Mouse (Mus musculus) forebrain, postnatal 0 days (tissue): ENCODE measurements at regions not wholly inside any gene's neighbourhood (a gene's known extent, or its start where the extent isn't known, plus 50 kb on each side); places are given as distances from the start of the nearest gene placed in this dataset.

ENCODE experiments used
- ATAC-seq: fragments of 200-750 bp; cut with Nextera tagmentation; 2 replicates; pipeline ENCODE4 v1.8.0; 2017; ENCODE audit warnings: mild to moderate bottlenecking, moderate library complexity
- DNase-seq: peaks from one replicate; pipeline ENCODE4 v3.0.0-alpha.2; 2015
- H3K27ac ChIP-seq: fragments of 300-500 bp; sonication (generic); 2 replicates; pipeline ENCODE4 v1.5.1; 2014; ENCODE audit warnings: low read depth, mild to moderate bottlenecking, antibody characterized with exemption, low read length, moderate library complexity, mixed read lengths
- H3K27me3 ChIP-seq: fragments of 300-500 bp; sonication (generic); 2 replicates; pipeline ENCODE4 v1.6.1; 2014; ENCODE audit warnings: mild to moderate bottlenecking, low read length, mixed read lengths; ENCODE audit not compliant: insufficient read depth
- H3K36me3 ChIP-seq: fragments of 300-500 bp; sonication (generic); 2 replicates; pipeline ENCODE4 v1.6.1; 2014; ENCODE audit warnings: mild to moderate bottlenecking, moderate library complexity; ENCODE audit not compliant: insufficient read depth
- H3K4me1 ChIP-seq: fragments of 300-500 bp; sonication (generic); 2 replicates; pipeline ENCODE4 v1.6.1; 2014; ENCODE audit warnings: antibody characterized with exemption; ENCODE audit not compliant: insufficient read depth
- H3K4me2 ChIP-seq: fragments of 300-500 bp; sonication (generic); 2 replicates; pipeline ENCODE4 v1.6.1; 2014; ENCODE audit warnings: low read depth, mild to moderate bottlenecking, moderate library complexity
- H3K4me3 ChIP-seq: fragments of 300-500 bp; sonication (generic); 2 replicates; pipeline ENCODE4 v1.5.1; 2014; ENCODE audit warnings: low read depth, low read length, mixed read lengths
- H3K9ac ChIP-seq: fragments of 300-500 bp; sonication (generic); 2 replicates; pipeline ENCODE4 v1.6.1; 2014; ENCODE audit warnings: mild to moderate bottlenecking
- H3K9me3 ChIP-seq: fragments of 300-500 bp; sonication (generic); 2 replicates; pipeline ENCODE4 v1.6.1; 2016; ENCODE audit warnings: low read length
- CTCF ChIP-seq: sonication (generic); IDR thresholded peaks from 2 replicates; pipeline ENCODE4 v1.5.1; 2016; ENCODE audit warnings: antibody characterized with exemption, control low read depth, low read depth
- WGBS: fragments of 180-500 bp; shearing (Covaris S2); extraction: QIAGEN DNeasy Blood & Tissue Kit; methylation state at CpG from one replicate; pipeline ENCODE4 v1.1.7; 2014; 5-methylcytosine and 5-hydroxymethylcytosine counted together

DNA sequence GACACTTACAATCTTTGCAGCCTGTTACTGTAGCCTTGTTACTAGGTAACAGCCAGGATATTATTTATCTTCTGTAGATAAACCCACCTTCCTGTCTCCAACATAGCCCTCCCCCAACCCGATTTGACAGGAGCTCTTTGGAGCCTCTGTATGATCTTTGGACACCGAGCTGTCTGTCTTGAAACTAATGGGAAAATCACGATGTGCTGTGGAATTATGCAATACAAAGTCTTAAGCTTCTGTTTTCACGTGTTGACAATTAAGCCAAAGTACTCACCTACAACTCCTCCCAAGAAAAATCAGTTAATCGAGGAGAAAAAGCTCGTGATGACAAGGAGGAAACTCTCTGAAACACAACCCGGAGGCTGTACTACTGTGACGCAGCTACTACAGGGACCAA, 65.9 kb upstream of the Adcy2 start:
- ATAC-seq: no peak
- 89% methylated on average over 8 of the region's 8 CpGs for WGBS
- Histone ChIP-seq H3K4me2 (no peak overlapping the region), H3K27me3 (no peaks in the 10 kb centered on the region), H3K9me3 (no peaks in the 10 kb centered on the region), H3K27ac (no peak overlapping the region), H3K36me3 (no peaks in the 10 kb centered on the region), H3K4me3 (no peak overlapping the region), H3K9ac (no peak overlapping the region), H3K4me1 (no peaks in the 10 kb centered on the region; the same call in 1 of the 2 replicates)
- DNase-seq: no peak
- TF ChIP-seq CTCF: no peak

- no peak overlapping the region for H3K4me3 ChIP-seq
- H3K27ac ChIP-seq: no peak overlapping the region
- no peak overlapping the region for H3K4me2 ChIP-seq
- no peaks in the 10 kb centered on the region; the same call in 1 of the 2 replicates for H3K4me1 ChIP-seq
- H3K36me3 ChIP-seq: no peaks in the 10 kb centered on the region
- 34% methylated on average over 3 of the region's 3 CpGs for WGBS
- no peaks in the 10 kb centered on the region for H3K9me3 ChIP-seq
- no peak for ATAC-seq
- H3K27me3 ChIP-seq: no peaks in the 10 kb centered on the region
- DNase-seq: no peak
- TF ChIP-seq CTCF: no peak
- no peak overlapping the region for H3K9ac ChIP-seq
Observed at GRCm38 (mm10) chr13:69062692-69063233, 63.4 kb upstream of the Adcy2 start.

DNA sequence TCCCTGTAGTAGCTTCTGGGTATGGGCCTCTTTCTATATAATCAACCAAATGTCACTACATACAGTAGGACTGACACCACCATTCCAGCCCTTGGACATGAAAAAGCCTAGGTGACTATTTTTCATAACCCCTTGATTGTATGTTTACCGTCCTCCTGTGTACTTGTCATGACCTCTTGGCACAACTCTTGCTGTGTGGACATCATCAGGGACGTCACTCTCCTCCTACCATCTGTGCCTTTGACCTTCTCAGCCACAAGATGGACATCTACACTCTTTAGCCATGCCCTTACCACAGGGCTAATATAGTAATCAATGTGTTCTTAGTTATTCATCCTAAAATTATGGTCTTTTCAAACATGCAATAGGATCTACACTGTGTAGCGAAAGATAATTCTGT, 62.1 kb upstream of the Adcy2 start:
- Histone ChIP-seq H3K4me1 (no peaks in the 10 kb centered on the region; the same call in 1 of the 2 replicates), H3K36me3 (no peaks in the 10 kb centered on the region), H3K4me3 (no peak overlapping the region), H3K27me3 (no peaks in the 10 kb centered on the region), H3K9me3 (no peaks in the 10 kb centered on the region), H3K9ac (no peak overlapping the region), H3K27ac (no peak overlapping the region), H3K4me2 (no peak overlapping the region)
- WGBS: 91% methylated on average over 3 of the region's 3 CpGs
- no peak for TF ChIP-seq CTCF
- ATAC-seq (no peak), DNase-seq (no peak)
